1 mouse cellular context compared by ENCODE assay signal in genomic region chr17:25773549-25774120, GRCm38 (mm10).
A peak's percentile ranks its signal among the peaks of the same experiment; 100 is the strongest.
TF ChIP-seq lines count a peak whose summit lies in the region.

Gene Narfl, plus strand, starts transcription at chr17:25773776.

TF ChIP-seq in CH12.LX, 34 proteins besides CTCF, POLR2A, EP300 and RAD21 (continued from another document):
- TF ChIP-seq KAT2A (IDR thresholded peaks at IDR 0.05; ENCODE audit: insufficient replicate concordance, low read length) (peak; percentile 100), ZMIZ1 (IDR thresholded peaks at IDR 0.05; ENCODE audit: low read depth, low read length) (peak; percentile 79; the same call in 1 of the 2 replicates), MAX (IDR thresholded peaks at IDR 0.05; ENCODE audit: low read length) (peak; percentile 84), ZKSCAN1 (IDR thresholded peaks at IDR 0.05; ENCODE audit: borderline replicate concordance, low read depth, low read length) (no peak), BHLHE40 (IDR thresholded peaks at IDR 0.05; ENCODE audit: low read depth, low read length) (peak; percentile 43), USF2 (conservative IDR thresholded peaks at IDR 0.05; ENCODE audit: low read depth, low read length) (no peak), NRF1 (IDR thresholded peaks at IDR 0.05; ENCODE audit: low read depth, low read length) (peak; percentile 96), HCFC1 (IDR thresholded peaks at IDR 0.05; ENCODE audit: low read depth, low read length) (peak; percentile 99), POLR2AphosphoS2 (IDR thresholded peaks at IDR 0.05; ENCODE audit: low read depth, low read length) (peak; percentile 72; the same call in 1 of the 2 replicates), USF1 (IDR thresholded peaks at IDR 0.05; ENCODE audit: low read depth, low read length) (peak; percentile 21; the same call in 1 of the 2 replicates), MXI1 (IDR thresholded peaks at IDR 0.05; ENCODE audit: low read depth, low read length) (peak; percentile 97), UBTF (IDR thresholded peaks at IDR 0.05; ENCODE audit: low read depth, low read length) (no peak)
